Mouse (Mus musculus) limb, embryonic 11.5 days (tissue): ENCODE measurements around the gene Abl1. TPM values are rescaled to one million over a fixed set of nuclear protein-coding genes. Genes with fewer than 3 reads are reported as not detected.

Experiments
- ATAC-seq: fragments of 200-750 bp; cut with Nextera tagmentation; 2 replicates; pipeline ENCODE4 v1.8.0; 2017; ENCODE audit warnings: low read depth; ENCODE audit not compliant: insufficient number of reproducible peaks, low FRiP score, low TSS enrichment
- DNase-seq: peaks from one replicate; pipeline ENCODE4 v3.0.0-alpha.2; 2015; ENCODE audit warnings: low spot score
- H3K27ac ChIP-seq: fragments of 300-500 bp; sonication (generic); replicated peaks from 2 replicates; pipeline ENCODE4 v1.5.1; 2014; ENCODE audit warnings: low read depth, mild to moderate bottlenecking, low read length
- H3K27me3 ChIP-seq: fragments of 300-500 bp; sonication (generic); 2 replicates; pipeline ENCODE4 v1.6.1; 2014; ENCODE audit warnings: mild to moderate bottlenecking, low read length, mixed read lengths; ENCODE audit not compliant: control insufficient read depth, insufficient read depth
- H3K36me3 ChIP-seq: fragments of 300-500 bp; sonication (generic); 2 replicates; pipeline ENCODE4 v1.6.1; 2014; ENCODE audit warnings: mild to moderate bottlenecking, low read length, moderate library complexity, mixed read lengths; ENCODE audit not compliant: control insufficient read depth, insufficient read depth
- H3K4me1 ChIP-seq: fragments of 300-500 bp; sonication (generic); 2 replicates; pipeline ENCODE4 v1.6.1; 2014; ENCODE audit warnings: low read length, mixed read lengths; ENCODE audit not compliant: control insufficient read depth, insufficient read depth
- H3K4me2 ChIP-seq: fragments of 300-500 bp; sonication (generic); 2 replicates; pipeline ENCODE4 v1.6.1; 2014; ENCODE audit warnings: low read depth, mild to moderate bottlenecking, moderate library complexity; ENCODE audit not compliant: severe bottlenecking
- H3K4me3 ChIP-seq: fragments of 300-500 bp; sonication (generic); 2 replicates; pipeline ENCODE4 v1.5.1; 2014; ENCODE audit warnings: low read depth, low read length
- H3K9ac ChIP-seq: fragments of 300-500 bp; sonication (generic); 2 replicates; pipeline ENCODE4 v1.6.1; 2014; ENCODE audit warnings: mild to moderate bottlenecking, low read length
- H3K9me3 ChIP-seq: fragments of 300-500 bp; sonication (generic); 2 replicates; pipeline ENCODE4 v1.6.1; 2016; ENCODE audit warnings: low read length; ENCODE audit not compliant: control insufficient read depth
- WGBS: fragments of 180-500 bp; shearing (Covaris S2); extraction: QIAGEN DNeasy Blood & Tissue Kit; methylation state at CpG from one replicate; pipeline ENCODE4 v1.1.7; 2014; 5-methylcytosine and 5-hydroxymethylcytosine counted together
- polyA plus RNA-seq: library from polyadenylated mRNA; unstranded; fragments of >200 nt; fragmentation: Nextera tagmentation; extraction: Ambion mirVana; gene quantifications from 2 replicates; pipeline ENCODE4 v1.2.1, GENCODE M21; 2014

Gene Abl1
- polyA plus RNA-seq, 1 experiment from 2014 or later: 57.7 TPM

- ATAC-seq (no peak), DNase-seq (no peak)
- Histone ChIP-seq H3K27me3 (no peaks in the 10 kb centered on the region), H3K9ac (no peak overlapping the region), H3K27ac (no peak overlapping the region), H3K4me2 (no peak overlapping the region), H3K4me3 (no peak overlapping the region), H3K36me3 (peaks cover 19% of the 10 kb centered on the region), H3K9me3 (no peaks in the 10 kb centered on the region), H3K4me1 (peaks cover 17% of the 10 kb centered on the region)
- WGBS: 54% methylated on average over 9 of the region's 9 CpGs
These were observed 118.6 kb downstream of the Abl1 start for GRCm38 (mm10) chr2:31806639-31807382.

GRCm38 (mm10) chr2:31808410-31809357, 120.5 kb downstream of the Abl1 start:
- WGBS: 41% methylated on average over 28 of the region's 28 CpGs
- DNase-seq (no peak), ATAC-seq (no peak)
- Histone ChIP-seq H3K4me1 (peaks cover 17% of the 10 kb centered on the region), H3K4me3 (no peak overlapping the region), H3K27me3 (no peaks in the 10 kb centered on the region), H3K9ac (peak overlapping the region; percentile 9; the same call in 1 of the 2 replicates), H3K36me3 (peaks cover 4% of the 10 kb centered on the region), H3K4me2 (no peak overlapping the region), H3K9me3 (no peaks in the 10 kb centered on the region), H3K27ac (0 out of 2 replicates have a peak overlapping the region, but pooled peaks have one; percentile 18)

GRCm38 (mm10) chr2:31809358-31809740, 121.2 kb downstream of the Abl1 start:
- ATAC-seq (no peak), DNase-seq (no peak)
- Histone ChIP-seq H3K9me3 (no peaks in the 10 kb centered on the region), H3K4me1 (peaks cover 17% of the 10 kb centered on the region), H3K36me3 (no peaks in the 10 kb centered on the region), H3K27me3 (no peaks in the 10 kb centered on the region), H3K27ac (no peak overlapping the region), H3K4me2 (no peak overlapping the region), H3K9ac (no peak overlapping the region), H3K4me3 (no peak overlapping the region)
- 64% methylated on average over 2 of the region's 2 CpGs for WGBS

- H3K4me2 ChIP-seq: no peak within 1 kb of the TSS
- WGBS: 54% methylated on average over 12 of the region's 12 CpGs
- no peaks in the 10 kb centered on the region for H3K27me3 ChIP-seq
- ATAC-seq: no peak
- no peak for DNase-seq
- no peak within 1 kb of the TSS for H3K27ac ChIP-seq
- H3K9ac ChIP-seq: no peak within 1 kb of the TSS
- H3K9me3 ChIP-seq: no peaks in the 10 kb centered on the region
- no peak within 1 kb of the TSS for H3K4me3 ChIP-seq
- peaks cover 17% of the 10 kb centered on the region for H3K4me1 ChIP-seq
- H3K36me3 ChIP-seq: no peaks in the 10 kb centered on the region
These were observed 122.3 kb downstream of the Abl1 start, which contains the start of gene Qrfp for GRCm38 (mm10) chr2:31810444-31810843. TSS of gene Qrfp (minus strand) at chr2:31810580.

- H3K9ac ChIP-seq: no peak overlapping the region
- no peaks in the 10 kb centered on the region for H3K9me3 ChIP-seq
- H3K27me3 ChIP-seq: no peaks in the 10 kb centered on the region
- H3K27ac ChIP-seq: no peak overlapping the region
- peaks cover 17% of the 10 kb centered on the region for H3K4me1 ChIP-seq
- no peaks in the 10 kb centered on the region for H3K36me3 ChIP-seq
- ATAC-seq (0 out of 2 replicates have a peak, but pooled peaks have one; percentile 5), DNase-seq (no peak)
- H3K4me2 ChIP-seq: no peak overlapping the region
- WGBS: 86% methylated on average over 14 of the region's 14 CpGs
- no peak overlapping the region for H3K4me3 ChIP-seq
These were observed 123.1 kb downstream of the Abl1 start for GRCm38 (mm10) chr2:31811086-31811958.

- H3K4me1 ChIP-seq: peaks cover 11% of the 10 kb centered on the region
- H3K4me2 ChIP-seq: no peak overlapping the region
- no peaks in the 10 kb centered on the region for H3K9me3 ChIP-seq
- no peaks in the 10 kb centered on the region for H3K36me3 ChIP-seq
- H3K9ac ChIP-seq: no peak overlapping the region
- ATAC-seq: no peak
- no peak for DNase-seq
- H3K4me3 ChIP-seq: no peak overlapping the region
- H3K27me3 ChIP-seq: no peaks in the 10 kb centered on the region
- H3K27ac ChIP-seq: no peak overlapping the region
- 84% methylated on average over 4 of the region's 4 CpGs for WGBS
These were observed 125.5 kb downstream of the Abl1 start for GRCm38 (mm10) chr2:31813641-31814040.

GRCm38 (mm10) chr2:31814699-31815098, 126.5 kb downstream of the Abl1 start:
- DNase-seq (no peak), ATAC-seq (no peak)
- Histone ChIP-seq H3K9me3 (no peaks in the 10 kb centered on the region), H3K4me1 (peaks cover 3% of the 10 kb centered on the region; the same call in 1 of the 2 replicates), H3K27me3 (no peaks in the 10 kb centered on the region), H3K27ac (no peak overlapping the region), H3K4me3 (no peak overlapping the region), H3K36me3 (no peaks in the 10 kb centered on the region), H3K4me2 (no peak overlapping the region), H3K9ac (no peak overlapping the region)
- WGBS: 84% methylated on average over 7 of the region's 7 CpGs

GRCm38 (mm10) chr2:31815367-31815766, 127.2 kb downstream of the Abl1 start:
- no peaks in the 10 kb centered on the region for H3K4me1 ChIP-seq
- H3K27me3 ChIP-seq: no peaks in the 10 kb centered on the region
- H3K9me3 ChIP-seq: no peaks in the 10 kb centered on the region
- ATAC-seq (no peak), DNase-seq (peak; percentile 81)
- H3K36me3 ChIP-seq: no peaks in the 10 kb centered on the region
- H3K4me2 ChIP-seq: no peak overlapping the region
- H3K4me3 ChIP-seq: no peak overlapping the region
- H3K27ac ChIP-seq: no peak overlapping the region
- 25% methylated on average over 5 of the region's 5 CpGs for WGBS
- no peak overlapping the region for H3K9ac ChIP-seq
